Mouse (Mus musculus): ENCODE data around the gene Cnp. TPM values are rescaled to one million over a fixed set of nuclear protein-coding genes. Genes with fewer than 3 reads are reported as not detected.
"Not testable (repeated sequence)": the region's sequence is repeated elsewhere in the genome, so short reads cannot be mapped to it uniquely, and the experiment has no call there.

The Cnp gene
- polyA plus RNA-seq, 2 experiments: 15.9 to 21.3 TPM

DNA sequence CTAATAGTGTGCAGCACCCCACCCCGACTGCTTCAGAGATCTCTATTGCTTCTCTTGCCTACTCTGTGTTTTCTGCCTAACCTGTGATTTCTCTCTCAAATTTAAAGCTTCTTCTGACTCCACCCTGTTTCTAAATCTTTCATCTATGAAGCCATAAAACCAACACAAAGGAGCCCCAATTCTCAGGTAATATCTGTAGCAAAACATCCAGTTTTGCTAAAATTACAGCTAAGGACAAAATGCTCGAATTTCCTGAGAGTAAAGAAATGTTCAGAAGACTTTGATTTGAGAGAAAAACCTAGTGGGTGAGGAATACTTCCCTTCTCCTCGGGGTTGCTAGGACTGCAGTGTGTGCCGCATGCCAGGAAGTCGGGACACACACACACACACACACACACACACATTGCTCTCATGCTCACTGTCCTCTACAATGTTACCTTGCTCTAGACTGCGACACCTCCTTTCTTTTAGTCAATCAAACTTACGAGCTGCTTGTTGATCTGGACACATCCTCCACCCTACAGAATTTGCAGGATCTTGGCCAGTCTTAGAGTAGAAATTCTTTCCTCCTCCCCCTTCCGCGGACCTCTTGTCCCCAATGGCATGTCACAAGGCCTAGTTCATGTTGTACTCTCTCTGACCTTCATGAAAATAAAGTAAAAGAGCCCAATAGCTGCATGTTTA lies 35.4 kb downstream of the Cnp start:
- DNase-seq (ENCODE audit: low spot score) (no peak), ATAC-seq (ENCODE audit: low FRiP score, low read depth) (no peak)
- no peak for TF ChIP-seq POLR2A (IDR thresholded peaks at IDR 0.05; ENCODE audit: borderline replicate concordance, extremely low read depth, insufficient read depth, insufficient read length)
- Histone ChIP-seq H3K27me3 (ENCODE audit: control insufficient read depth, insufficient read depth, low read length) (no peaks in the 10 kb centered on the region), H3K27ac (replicated peaks; ENCODE audit: low read depth, low read length) (no peak overlapping the region), H3K4me1 (ENCODE audit: control insufficient read depth, insufficient read depth, low read length) (peaks cover 6% of the 10 kb centered on the region; the same call in 1 of the 2 replicates), H3K36me3 (ENCODE audit: control insufficient read depth, insufficient read depth, low read length) (peaks cover 19% of the 10 kb centered on the region), H3K9me3 (ENCODE audit: control insufficient read depth, low read length) (no peaks in the 10 kb centered on the region), H3K4me3 (replicated peaks; ENCODE audit: low read length) (no peak overlapping the region), H3K4me2 (replicated peaks; ENCODE audit: low read depth, low read length, severe bottlenecking) (no peak overlapping the region), H3K9ac (ENCODE audit: low read depth, low read length, severe bottlenecking) (peak overlapping the region; percentile 21; the same call in 1 of the 2 replicates)
- 85% methylated on average over 9 of the region's 9 CpGs for WGBS

DNA sequence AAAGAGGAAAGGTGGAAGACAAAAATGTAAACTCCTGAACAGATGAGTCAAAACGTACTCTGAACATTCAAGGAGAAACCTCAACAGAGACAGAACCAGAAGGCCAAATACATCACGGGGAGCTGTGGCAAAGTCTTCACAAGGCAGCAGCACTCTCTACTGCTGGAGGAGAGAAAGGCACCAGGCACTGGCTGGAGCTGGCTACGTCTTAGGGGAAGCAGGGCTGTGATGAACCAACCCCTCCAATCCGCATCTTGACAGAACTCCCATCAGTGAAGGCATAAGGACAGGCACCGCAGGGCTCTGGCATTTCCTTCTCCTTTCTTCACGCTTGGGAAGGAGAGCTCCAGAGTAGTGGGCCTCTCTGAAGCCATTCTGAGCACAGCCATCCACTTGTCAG lies 36.9 kb downstream of the Cnp start:
- Histone ChIP-seq H3K9ac (ENCODE audit: low read depth, low read length, severe bottlenecking) (no peak overlapping the region), H3K27ac (replicated peaks; ENCODE audit: low read depth, low read length) (no peak overlapping the region), H3K9me3 (ENCODE audit: control insufficient read depth, low read length) (no peaks in the 10 kb centered on the region), H3K36me3 (ENCODE audit: control insufficient read depth, insufficient read depth, low read length) (peaks cover 22% of the 10 kb centered on the region), H3K4me1 (ENCODE audit: control insufficient read depth, insufficient read depth, low read length) (peaks cover 6% of the 10 kb centered on the region; the same call in 1 of the 2 replicates), H3K4me2 (replicated peaks; ENCODE audit: low read depth, low read length, severe bottlenecking) (no peak overlapping the region), H3K4me3 (replicated peaks; ENCODE audit: low read length) (no peak overlapping the region), H3K27me3 (ENCODE audit: control insufficient read depth, insufficient read depth, low read length) (no peaks in the 10 kb centered on the region)
- 87% methylated on average over 6 of the region's 6 CpGs for WGBS
- TF ChIP-seq POLR2A (IDR thresholded peaks at IDR 0.05; ENCODE audit: borderline replicate concordance, extremely low read depth, insufficient read depth, insufficient read length): no peak
- DNase-seq (ENCODE audit: low spot score) (no peak), ATAC-seq (ENCODE audit: low FRiP score, low read depth) (no peak)

DNA sequence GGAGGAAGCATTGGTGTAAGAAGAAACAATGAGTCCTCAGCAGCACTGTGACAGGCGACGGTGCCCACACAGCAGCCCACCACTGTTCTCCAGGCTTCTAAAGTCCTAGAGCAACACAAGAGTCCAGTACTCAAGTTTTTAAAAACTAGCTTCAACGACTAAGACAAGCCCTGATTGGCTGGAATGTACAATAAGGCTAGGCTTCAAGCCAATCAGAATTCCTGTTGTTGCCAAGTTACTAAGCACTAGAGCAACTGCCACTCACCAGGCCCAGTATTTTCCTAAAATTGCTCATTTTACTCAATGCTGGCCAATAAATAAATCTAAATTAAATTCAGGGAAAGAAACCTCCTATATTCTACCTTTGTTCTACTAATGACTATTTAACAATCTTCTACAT lies 38.5 kb downstream of the Cnp start:
- Histone ChIP-seq H3K36me3 (ENCODE audit: control insufficient read depth, insufficient read depth, low read length) (peaks cover 14% of the 10 kb centered on the region), H3K4me2 (replicated peaks; ENCODE audit: low read depth, low read length, severe bottlenecking) (no peak overlapping the region), H3K4me3 (replicated peaks; ENCODE audit: low read length) (no peak overlapping the region), H3K9me3 (ENCODE audit: control insufficient read depth, low read length) (no peaks in the 10 kb centered on the region), H3K9ac (ENCODE audit: low read depth, low read length, severe bottlenecking) (no peak overlapping the region), H3K4me1 (ENCODE audit: control insufficient read depth, insufficient read depth, low read length) (peaks cover 8% of the 10 kb centered on the region; the same call in 1 of the 2 replicates), H3K27ac (replicated peaks; ENCODE audit: low read depth, low read length) (no peak overlapping the region), H3K27me3 (ENCODE audit: control insufficient read depth, insufficient read depth, low read length) (no peaks in the 10 kb centered on the region)
- DNase-seq (ENCODE audit: low spot score) (peak; percentile 58), ATAC-seq (ENCODE audit: low FRiP score, low read depth) (no peak)
- TF ChIP-seq POLR2A (IDR thresholded peaks at IDR 0.05; ENCODE audit: borderline replicate concordance, extremely low read depth, insufficient read depth, insufficient read length): no peak
- WGBS: 92% methylated on average over 3 of the region's 3 CpGs

DNA sequence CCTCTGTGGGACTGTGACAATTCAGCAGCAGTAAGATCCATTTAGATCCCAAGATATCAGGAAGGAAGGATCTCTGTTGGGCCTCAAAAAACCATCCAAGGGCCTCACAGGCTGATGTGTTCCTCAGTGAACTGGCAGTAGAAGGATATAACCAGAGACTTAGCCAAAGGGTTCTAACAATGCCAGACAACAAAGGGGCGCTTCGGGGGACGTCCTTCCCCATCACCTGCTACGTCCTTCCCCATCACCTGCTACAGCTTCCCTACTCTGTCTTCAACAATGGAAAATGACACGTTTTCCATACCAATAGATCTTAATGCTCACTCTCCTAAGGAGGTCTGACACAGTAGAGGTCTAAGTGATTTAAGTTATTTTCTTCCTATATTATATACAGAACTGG lies 41.6 kb downstream of the Cnp start:
- no peaks in the 10 kb centered on the region for H3K9me3 ChIP-seq (ENCODE audit: control insufficient read depth, low read length)
- H3K9ac ChIP-seq (ENCODE audit: low read depth, low read length, severe bottlenecking): no peak overlapping the region
- H3K4me3 ChIP-seq (replicated peaks; ENCODE audit: low read length): no peak overlapping the region
- 87% methylated on average over 5 of the region's 5 CpGs for WGBS
- H3K27ac ChIP-seq (replicated peaks; ENCODE audit: low read depth, low read length): no peak overlapping the region
- no peak overlapping the region for H3K4me2 ChIP-seq (replicated peaks; ENCODE audit: low read depth, low read length, severe bottlenecking)
- no peak for DNase-seq (ENCODE audit: low spot score)
- peaks cover 11% of the 10 kb centered on the region for H3K36me3 ChIP-seq (ENCODE audit: control insufficient read depth, insufficient read depth, low read length)
- no peaks in the 10 kb centered on the region for H3K27me3 ChIP-seq (ENCODE audit: control insufficient read depth, insufficient read depth, low read length)
- H3K4me1 ChIP-seq (ENCODE audit: control insufficient read depth, insufficient read depth, low read length): peaks cover 10% of the 10 kb centered on the region
- ATAC-seq (ENCODE audit: low FRiP score, low read depth): no peak
- TF ChIP-seq POLR2A (IDR thresholded peaks at IDR 0.05; ENCODE audit: borderline replicate concordance, extremely low read depth, insufficient read depth, insufficient read length): no peak

DNA sequence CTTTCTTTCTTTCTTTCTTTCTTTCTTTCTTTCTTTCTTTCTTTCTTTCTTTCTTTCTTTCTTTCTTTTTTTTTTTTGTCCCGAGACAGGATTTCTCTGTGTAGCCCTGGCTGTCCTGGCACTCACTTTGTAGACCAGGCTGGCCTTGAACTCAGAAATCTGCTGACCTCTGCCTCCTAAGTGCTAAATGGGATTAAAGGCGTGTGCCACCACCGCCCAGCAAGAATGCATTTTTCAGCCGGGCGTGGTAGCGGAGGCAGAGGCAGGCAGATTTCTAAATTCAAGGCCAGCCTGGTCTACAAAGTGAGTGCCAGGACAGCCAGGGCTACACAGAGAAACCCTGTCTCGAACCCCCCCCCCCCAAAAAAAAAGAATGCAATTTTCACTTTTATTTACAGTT lies 42.1 kb downstream of the Cnp start:
- Histone ChIP-seq H3K36me3 (ENCODE audit: control insufficient read depth, insufficient read depth, low read length) (peaks cover 11% of the 10 kb centered on the region), H3K4me1 (ENCODE audit: control insufficient read depth, insufficient read depth, low read length) (peaks cover 10% of the 10 kb centered on the region)
- ATAC-seq (ENCODE audit: low FRiP score, low read depth); H3K9ac ChIP-seq (ENCODE audit: low read depth, low read length, severe bottlenecking); DNase-seq (ENCODE audit: low spot score); H3K27ac ChIP-seq (replicated peaks; ENCODE audit: low read depth, low read length); H3K27me3 ChIP-seq (ENCODE audit: control insufficient read depth, insufficient read depth, low read length); H3K9me3 ChIP-seq (ENCODE audit: control insufficient read depth, low read length); H3K4me3 ChIP-seq (replicated peaks; ENCODE audit: low read length); H3K4me2 ChIP-seq (replicated peaks; ENCODE audit: low read depth, low read length, severe bottlenecking): not testable (repeated sequence)
- 93% methylated on average over 7 of the region's 7 CpGs for WGBS
